12 mouse cellular contexts compared by ENCODE assay signal in the genomic region with DNA sequence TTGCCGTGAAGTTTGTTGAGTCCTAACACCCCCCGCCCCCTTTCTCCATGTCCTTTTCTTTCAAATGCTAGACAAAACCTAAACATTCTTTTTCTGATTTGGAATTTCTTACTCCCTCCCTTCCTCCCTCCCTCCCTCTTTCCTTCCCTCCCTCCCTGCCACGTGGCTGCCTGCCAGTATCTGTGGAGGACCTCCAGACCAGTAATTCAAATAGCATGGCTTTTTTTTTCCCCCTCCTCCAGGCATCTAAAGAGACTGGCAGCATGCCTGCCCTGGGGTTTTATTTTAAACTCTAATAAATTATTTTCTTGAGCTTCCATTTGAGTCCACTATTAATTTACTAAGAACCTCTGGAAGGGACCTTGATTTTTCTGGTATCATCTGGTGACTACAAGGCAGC. TPM values are rescaled to one million over a fixed set of nuclear protein-coding genes. Genes with fewer than 3 reads are reported as not detected.
DNase-seq lines count a peak whose midpoint lies in the region; ATAC-seq and TF ChIP-seq lines count a peak whose summit lies in the region.
"Had no signal": no experiment of that assay in that cellular context is flagged by ENCODE, and none has a peak within 500 bp of the region (broad histone marks: within the 10 kb centered on the region; RNA-seq: fewer than 3 reads in every experiment).

No protein-coding gene starts in this region.

- no peak overlapping the region for H3K4me2 ChIP-seq in hindbrain, postnatal 0 days (ENCODE audit: low read depth, low read length)
- H3K4me2 ChIP-seq in hindbrain, embryonic 13.5 days = no peak overlapping the region
- no peak overlapping the region for H3K4me2 ChIP-seq in lung, embryonic 16.5 days (ENCODE audit: low read depth, low read length)
- H3K4me2 ChIP-seq: liver, embryonic 13.5 days had no signal

- no peak overlapping the region for H3K4me3 ChIP-seq in hindbrain, postnatal 0 days (ENCODE audit: low read length)
- no peak overlapping the region for H3K4me3 ChIP-seq in hindbrain, embryonic 13.5 days
- H3K4me3 ChIP-seq in lung, embryonic 16.5 days (ENCODE audit: low read length) = no peak overlapping the region
- H3K4me3 ChIP-seq: forebrain, embryonic 10.5 days; liver, embryonic 13.5 days had no signal

- no peak for TF ChIP-seq CTCF in hindbrain, postnatal 0 days (IDR thresholded peaks at IDR 0.05; ENCODE audit: low read depth)

- no peaks in the 10 kb centered on the region for H3K9me3 ChIP-seq in hindbrain, postnatal 0 days (ENCODE audit: low read length)
- H3K9me3 ChIP-seq in hindbrain, embryonic 13.5 days = no peaks in the 10 kb centered on the region
- no peaks in the 10 kb centered on the region for H3K9me3 ChIP-seq in lung, embryonic 16.5 days (ENCODE audit: control insufficient read depth, low read length)
- H3K9me3 ChIP-seq: forebrain, embryonic 10.5 days; liver, embryonic 13.5 days had no signal

- peak; percentile 58 for DNase-seq in adrenal gland, postnatal 10 days
- no peak for DNase-seq in adrenal gland, adult 18-20 months (ENCODE audit: low spot score in 2 of 2)
- DNase-seq in hindbrain, postnatal 0 days (ENCODE audit: low spot score) = peak; percentile 62
- DNase-seq in kidney, adult 11 months = peak; percentile 29
- DNase-seq in cerebellum, adult 11 months = no peak
- DNase-seq in cerebellum, postnatal 36 days = no peak
- DNase-seq: cerebellum, adult 9-10 months; liver, embryonic 13.5 days had no signal

- no peak for ATAC-seq in hindbrain, postnatal 0 days
- ATAC-seq in hindbrain, embryonic 13.5 days (ENCODE audit: low FRiP score) = no peak
- ATAC-seq in lung, embryonic 16.5 days (ENCODE audit: low read depth) = peak; percentile 81
- ATAC-seq: inflammation-experienced regulatory T-cells, adult 6 months had no signal

- H3K36me3 ChIP-seq in hindbrain, postnatal 0 days (ENCODE audit: insufficient read depth, low read length) = no peaks in the 10 kb centered on the region
- H3K36me3 ChIP-seq in hindbrain, embryonic 13.5 days = no peaks in the 10 kb centered on the region
- H3K36me3 ChIP-seq in lung, embryonic 16.5 days (ENCODE audit: control insufficient read depth, insufficient read depth, low read length) = no peaks in the 10 kb centered on the region
- H3K36me3 ChIP-seq: forebrain, embryonic 10.5 days; liver, embryonic 13.5 days had no signal

- WGBS in hindbrain, postnatal 0 days = 46% methylated on average over 3 of the region's 3 CpGs
- 56% methylated on average over 3 of the region's 3 CpGs for WGBS in hindbrain, embryonic 13.5 days
- WGBS in lung, embryonic 16.5 days = 16% methylated on average over 3 of the region's 3 CpGs

- H3K27me3 ChIP-seq in hindbrain, postnatal 0 days (ENCODE audit: insufficient read depth, low read length) = no peaks in the 10 kb centered on the region
- H3K27me3 ChIP-seq in hindbrain, embryonic 13.5 days = no peaks in the 10 kb centered on the region
- H3K27me3 ChIP-seq in lung, embryonic 16.5 days (ENCODE audit: control insufficient read depth, insufficient read depth, low read depth, low read length) = no peaks in the 10 kb centered on the region
- H3K27me3 ChIP-seq: liver, embryonic 13.5 days had no signal

- no peak overlapping the region for H3K27ac ChIP-seq in hindbrain, postnatal 0 days
- no peak overlapping the region for H3K27ac ChIP-seq in hindbrain, embryonic 13.5 days
- H3K27ac ChIP-seq in lung, embryonic 16.5 days (ENCODE audit: low read length) = peak overlapping the region; percentile 73
- H3K27ac ChIP-seq: forebrain, embryonic 10.5 days; liver, embryonic 13.5 days had no signal

- no peaks in the 10 kb centered on the region for H3K4me1 ChIP-seq in hindbrain, postnatal 0 days (ENCODE audit: insufficient read depth, low read length)
- H3K4me1 ChIP-seq in hindbrain, embryonic 13.5 days (replicated peaks) = no peaks in the 10 kb centered on the region
- peaks cover 6% of the 10 kb centered on the region for H3K4me1 ChIP-seq in lung, embryonic 16.5 days (replicated peaks; ENCODE audit: control insufficient read depth, insufficient read depth, low read length)
- H3K4me1 ChIP-seq: forebrain, embryonic 10.5 days; liver, embryonic 13.5 days had no signal

- H3K9ac ChIP-seq in hindbrain, postnatal 0 days (replicated peaks; ENCODE audit: low read length) = no peak overlapping the region
- H3K9ac ChIP-seq in hindbrain, embryonic 13.5 days = no peak overlapping the region
- H3K9ac ChIP-seq in lung, embryonic 16.5 days (ENCODE audit: low read length) = no peak overlapping the region
- H3K9ac ChIP-seq: liver, embryonic 13.5 days had no signal

RNA-seq across cellular contexts. Expression of a gene that starts 20.6 kb away (rescaled TPM):
- total RNA-seq in adrenal gland, postnatal 10 days (2021) = 10 to 100 TPM; 15.5 to 29.4 TPM
- total RNA-seq in adrenal gland, adult 18-20 months (2021) = 1 to 10 TPM; 1.2 to 1.9 TPM
- total RNA-seq in hindbrain, postnatal 0 days (2014; rRNA removed) = 0.43 TPM in 1 of 2 replicates, not detected in the other
- polyA plus RNA-seq in hindbrain, postnatal 0 days (2015; fragmentation: Nextera tagmentation; extraction: Ambion mirVana) = 0.19 and 0.23 TPM in 2 replicates
- 0.17 and 0.32 TPM in 2 replicates for polyA plus RNA-seq in hindbrain, embryonic 13.5 days (2015; fragmentation: Nextera tagmentation; extraction: Ambion mirVana)
- polyA plus RNA-seq in lung, embryonic 16.5 days (2015; fragmentation: Nextera tagmentation; extraction: Ambion mirVana) = 0.49 and 1.3 TPM in 2 replicates
- polyA plus RNA-seq: forebrain, embryonic 10.5 days; inflammation-experienced regulatory T-cells, adult 6 months had no signal

Comparison
In these comparisons a context has a peak if more than half of its experiments do, and no peak if none do; other contexts are left out.
1. DNase-seq: peak in adrenal gland, postnatal 10 days (single experiment), hindbrain, postnatal 0 days (single experiment) and kidney, adult 11 months (single experiment); none in adrenal gland, adult 18-20 months (0 of 2), cerebellum, adult 11 months (single experiment) and cerebellum, postnatal 36 days (0 of 2).
2. RNA of a gene that starts 20.6 kb away (total RNA-seq): 15.5 to 29.4 TPM in adrenal gland, postnatal 10 days; 1.2 to 1.9 TPM in adrenal gland, adult 18-20 months and 0.43 TPM in hindbrain, postnatal 0 days; every median in the first group is over 4 times any median in the second.